Mouse (Mus musculus): Measurements from ENCODE around the gene Slc27a2. TPM values are rescaled to one million over a fixed set of nuclear protein-coding genes. Genes with fewer than 3 reads are reported as not detected.
"Not testable (repeated sequence)": the region's sequence is repeated elsewhere in the genome, so short reads cannot be mapped to it uniquely, and the experiment has no call there.

The Slc27a2 gene
- polyA plus RNA-seq, 1 experiment: 9.4 TPM

DNA sequence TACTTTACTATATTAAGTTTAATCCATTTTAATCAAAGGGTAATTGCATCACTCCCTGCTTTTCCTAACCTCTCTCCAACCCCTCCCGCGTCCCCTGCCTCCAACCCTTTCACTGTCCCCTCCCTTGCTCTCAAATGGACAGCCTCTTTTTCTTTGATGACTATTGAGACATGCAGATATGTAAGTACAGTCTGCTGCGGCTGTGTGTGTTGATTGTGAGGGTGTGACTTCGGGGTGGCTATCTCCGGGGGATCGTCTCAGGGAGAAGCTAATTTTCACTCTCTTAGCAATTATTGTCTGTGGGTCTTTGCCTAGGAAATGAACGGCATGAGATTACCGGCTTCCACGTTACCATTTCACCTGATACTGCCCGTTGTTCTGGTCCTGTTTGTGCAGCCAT lies 30.7 kb upstream of the Slc27a2 start:
- DNase-seq: no peak
- TF ChIP-seq POLR2A (IDR thresholded peaks at IDR 0.05; ENCODE audit: borderline replicate concordance, insufficient read depth, low read length) (no peak), CTCF (IDR thresholded peaks at IDR 0.05; ENCODE audit: borderline replicate concordance, insufficient read depth, low read depth, low read length) (no peak)
- no peak overlapping the region for H3K27ac ChIP-seq (ENCODE audit: insufficient read depth, low read length)
- no peaks in the 10 kb centered on the region; the same call in 1 of the 2 replicates for H3K27me3 ChIP-seq (ENCODE audit: control insufficient read depth, insufficient read depth, low read length)
- no peaks in the 10 kb centered on the region for H3K4me1 ChIP-seq (ENCODE audit: control insufficient read depth, insufficient read depth, low read length)
- WGBS: 71% methylated on average over 10 of the region's 10 CpGs
- no peak overlapping the region for H3K4me3 ChIP-seq (replicated peaks; ENCODE audit: insufficient read depth, low read depth, low read length)

DNA sequence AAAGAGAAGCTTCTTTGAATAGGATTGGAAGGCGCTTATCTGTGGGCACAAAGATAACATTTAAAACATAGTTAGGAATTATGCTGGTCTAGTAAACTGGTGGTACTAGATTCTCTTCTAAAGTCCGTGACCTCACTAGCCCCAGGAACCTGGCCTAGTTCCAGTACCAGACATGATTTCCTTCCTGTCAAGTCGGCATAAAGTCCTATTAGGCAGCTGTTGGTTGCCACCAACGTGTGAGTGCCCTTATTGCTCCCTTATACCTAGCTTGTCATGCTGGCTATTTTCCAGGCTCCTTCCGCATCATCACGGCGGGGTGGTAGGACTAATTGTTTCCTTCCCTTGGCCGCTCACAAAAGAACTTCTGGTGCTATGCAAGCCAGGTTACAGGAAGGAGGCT lies 30.2 kb upstream of the Slc27a2 start:
- Histone ChIP-seq H3K27me3 (ENCODE audit: control insufficient read depth, insufficient read depth, low read length) (no peaks in the 10 kb centered on the region; the same call in 1 of the 2 replicates), H3K4me3 (replicated peaks; ENCODE audit: insufficient read depth, low read depth, low read length) (no peak overlapping the region), H3K4me1 (ENCODE audit: control insufficient read depth, insufficient read depth, low read length) (no peaks in the 10 kb centered on the region), H3K27ac (ENCODE audit: insufficient read depth, low read length) (no peak overlapping the region)
- WGBS: 22% methylated on average over 8 of the region's 8 CpGs
- TF ChIP-seq POLR2A (IDR thresholded peaks at IDR 0.05; ENCODE audit: borderline replicate concordance, insufficient read depth, low read length) (no peak), CTCF (IDR thresholded peaks at IDR 0.05; ENCODE audit: borderline replicate concordance, insufficient read depth, low read depth, low read length) (no peak)
- DNase-seq: no peak

DNA sequence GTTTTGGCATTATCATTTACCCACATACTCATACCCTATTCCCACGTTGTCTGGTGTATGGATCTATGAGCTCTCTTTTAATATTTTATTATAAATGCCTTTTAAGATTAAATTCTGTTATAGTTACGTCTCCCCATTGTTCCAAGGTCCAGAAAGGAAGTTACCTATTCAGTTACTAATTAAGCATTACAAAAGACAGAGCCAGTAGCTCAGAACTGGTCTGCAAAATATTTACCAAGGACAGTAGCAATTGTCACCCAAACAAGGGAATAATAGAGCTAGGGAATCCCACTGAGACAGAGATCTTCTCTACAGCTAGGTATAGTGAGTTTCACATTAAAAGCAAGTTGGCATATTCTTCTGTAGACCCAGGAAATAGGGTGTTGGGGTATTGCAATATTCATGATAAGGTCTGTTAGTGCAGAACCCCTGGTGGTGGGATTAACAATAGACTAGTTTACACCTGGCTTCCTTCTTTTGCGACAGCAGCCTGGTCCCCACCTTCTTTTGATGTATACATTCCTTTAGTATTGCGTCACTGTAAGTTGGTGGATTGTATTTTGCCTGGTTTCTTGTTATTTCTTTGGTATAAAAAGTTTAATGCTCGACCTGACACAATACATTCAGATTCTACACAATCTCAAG lies 29.0 kb upstream of the Slc27a2 start:
- H3K4me1 ChIP-seq (ENCODE audit: control insufficient read depth, insufficient read depth, low read length); H3K4me3 ChIP-seq (replicated peaks; ENCODE audit: insufficient read depth, low read depth, low read length); H3K27ac ChIP-seq (ENCODE audit: insufficient read depth, low read length); DNase-seq; H3K27me3 ChIP-seq (ENCODE audit: control insufficient read depth, insufficient read depth, low read length): not testable (repeated sequence)
- 79% methylated on average over 5 of the region's 5 CpGs for WGBS

DNA sequence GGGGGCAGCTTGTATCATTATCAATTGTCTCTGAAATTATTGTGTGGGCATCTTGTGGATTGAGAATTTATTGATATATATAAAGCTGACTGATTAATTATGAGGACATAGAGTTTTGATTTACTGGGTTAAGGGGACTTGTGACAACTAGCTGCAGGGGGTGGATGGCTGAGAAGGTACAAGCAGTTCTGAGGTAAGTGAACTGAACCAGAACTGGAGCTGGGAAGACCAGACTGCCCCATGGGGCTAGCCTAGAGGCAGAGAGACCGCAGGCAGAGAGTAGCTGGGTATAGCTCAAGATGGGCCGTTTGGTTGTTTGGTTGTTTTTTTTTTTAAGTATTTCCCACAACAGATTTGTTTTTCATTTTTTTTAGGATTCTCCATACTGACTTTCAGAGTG lies 27.9 kb upstream of the Slc27a2 start:
- Histone ChIP-seq H3K27me3 (ENCODE audit: control insufficient read depth, insufficient read depth, low read length) (no peaks in the 10 kb centered on the region), H3K27ac (ENCODE audit: insufficient read depth, low read length) (no peak overlapping the region), H3K4me1 (ENCODE audit: control insufficient read depth, insufficient read depth, low read length) (no peaks in the 10 kb centered on the region), H3K4me3 (replicated peaks; ENCODE audit: insufficient read depth, low read depth, low read length) (no peak overlapping the region)
- 79% methylated on average over 2 of the region's 2 CpGs for WGBS
- no peak for TF ChIP-seq CTCF (IDR thresholded peaks at IDR 0.05; ENCODE audit: borderline replicate concordance, insufficient read depth, low read depth, low read length)
- no peak for TF ChIP-seq POLR2A (IDR thresholded peaks at IDR 0.05; ENCODE audit: borderline replicate concordance, insufficient read depth, low read length)
- DNase-seq: no peak

DNA sequence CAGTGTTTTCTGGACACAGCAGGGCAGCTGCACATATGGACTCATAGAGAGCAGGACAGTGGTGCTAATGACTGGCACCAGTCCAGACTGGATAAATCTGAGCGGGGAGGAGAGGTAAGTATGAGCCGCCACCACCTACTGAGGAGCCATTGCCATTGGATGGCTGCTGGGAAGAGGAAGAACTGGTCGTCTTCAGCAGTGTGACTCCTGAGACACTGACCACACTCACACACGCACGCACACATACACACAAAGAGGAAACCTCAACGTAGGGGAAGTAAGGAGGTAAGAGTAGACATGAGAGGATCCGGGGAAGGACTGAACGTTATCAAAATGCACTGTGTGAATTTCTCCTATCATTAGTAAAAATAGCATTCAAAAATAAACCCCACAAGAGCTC lies 24.7 kb upstream of the Slc27a2 start:
- Histone ChIP-seq H3K4me3 (replicated peaks; ENCODE audit: insufficient read depth, low read depth, low read length) (no peak overlapping the region), H3K27ac (ENCODE audit: insufficient read depth, low read length) (no peak overlapping the region), H3K4me1 (ENCODE audit: control insufficient read depth, insufficient read depth, low read length) (no peaks in the 10 kb centered on the region), H3K27me3 (ENCODE audit: control insufficient read depth, insufficient read depth, low read length) (no peaks in the 10 kb centered on the region)
- 79% methylated on average over 8 of the region's 8 CpGs for WGBS
- TF ChIP-seq CTCF (IDR thresholded peaks at IDR 0.05; ENCODE audit: borderline replicate concordance, insufficient read depth, low read depth, low read length): no peak
- no peak for TF ChIP-seq POLR2A (IDR thresholded peaks at IDR 0.05; ENCODE audit: borderline replicate concordance, insufficient read depth, low read length)
- no peak for DNase-seq

DNA sequence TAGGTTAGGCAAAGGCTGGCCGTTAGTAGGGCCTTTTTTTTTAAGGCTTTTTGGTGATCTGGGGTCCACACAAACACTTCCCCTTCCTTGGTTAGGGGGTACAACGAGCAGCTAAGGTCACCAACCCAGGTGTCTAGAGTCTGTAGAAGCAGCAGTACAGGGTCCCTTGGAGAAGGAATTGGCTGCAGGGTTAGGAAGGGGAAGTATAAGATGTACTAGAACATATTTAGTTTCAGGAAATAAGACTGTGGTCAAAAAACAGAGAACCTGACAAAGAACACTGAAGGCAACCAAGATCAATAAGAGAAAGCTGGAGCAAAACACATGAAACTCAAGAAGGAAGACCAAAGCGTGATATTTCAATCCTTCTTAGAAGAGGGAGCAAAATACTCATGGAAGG lies 21.6 kb upstream of the Slc27a2 start:
- DNase-seq: no peak
- WGBS: 81% methylated on average over 3 of the region's 3 CpGs
- Histone ChIP-seq H3K27ac (ENCODE audit: insufficient read depth, low read length) (no peak overlapping the region), H3K4me3 (replicated peaks; ENCODE audit: insufficient read depth, low read depth, low read length) (no peak overlapping the region), H3K27me3 (ENCODE audit: control insufficient read depth, insufficient read depth, low read length) (no peaks in the 10 kb centered on the region), H3K4me1 (ENCODE audit: control insufficient read depth, insufficient read depth, low read length) (no peaks in the 10 kb centered on the region)
- no peak for TF ChIP-seq POLR2A (IDR thresholded peaks at IDR 0.05; ENCODE audit: borderline replicate concordance, insufficient read depth, low read length)

DNA sequence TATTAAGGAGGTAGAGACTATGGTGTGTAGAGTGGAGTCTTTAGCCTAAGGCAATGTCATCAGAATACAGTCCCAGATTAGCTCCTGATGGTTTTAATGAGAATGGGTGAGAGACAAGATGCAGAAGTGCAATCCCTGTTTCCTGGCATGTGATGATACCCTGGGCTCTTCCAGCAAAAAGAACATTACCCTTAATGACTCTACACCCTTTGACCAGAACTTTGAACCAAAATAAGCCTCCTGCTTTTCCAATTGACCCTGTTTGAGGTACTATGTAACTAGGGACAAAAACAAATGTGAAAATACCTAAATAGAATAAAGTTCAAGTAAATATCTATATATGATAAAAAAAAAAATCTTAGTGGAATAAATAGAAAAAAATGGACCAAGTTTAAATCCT lies 14.6 kb upstream of the Slc27a2 start:
- Histone ChIP-seq H3K27me3 (ENCODE audit: control insufficient read depth, insufficient read depth, low read length) (no peaks in the 10 kb centered on the region), H3K4me1 (ENCODE audit: control insufficient read depth, insufficient read depth, low read length) (no peaks in the 10 kb centered on the region), H3K27ac (ENCODE audit: insufficient read depth, low read length) (no peak overlapping the region), H3K4me3 (replicated peaks; ENCODE audit: insufficient read depth, low read depth, low read length) (no peak overlapping the region)
- TF ChIP-seq POLR2A (IDR thresholded peaks at IDR 0.05; ENCODE audit: borderline replicate concordance, insufficient read depth, low read length) (no peak), CTCF (IDR thresholded peaks at IDR 0.05; ENCODE audit: borderline replicate concordance, insufficient read depth, low read depth, low read length) (no peak)
- DNase-seq: no peak

DNA sequence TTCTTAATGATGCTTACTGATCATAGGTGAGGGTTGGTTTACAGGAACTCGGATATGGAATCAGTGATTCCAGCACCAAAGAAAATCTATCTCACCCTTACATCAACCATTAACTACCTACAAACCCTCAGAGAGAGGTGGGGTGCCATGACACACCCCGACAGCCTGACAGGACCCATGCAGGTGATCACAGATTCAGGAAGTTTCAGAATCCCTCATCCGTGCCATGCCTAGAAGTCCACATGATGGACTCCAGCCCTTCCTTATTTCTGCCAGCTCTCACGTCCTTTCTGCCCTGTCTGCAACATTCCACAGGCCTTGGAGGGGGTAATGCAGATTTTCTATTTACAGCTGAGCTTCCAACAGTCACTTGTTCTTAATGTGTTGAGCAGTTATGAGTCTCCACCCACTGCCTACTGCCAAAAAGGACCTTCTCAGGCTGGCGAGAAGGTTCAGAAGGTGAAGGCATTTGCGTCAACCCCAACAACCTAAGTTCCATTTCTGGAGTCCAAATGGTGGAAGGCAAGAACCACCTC lies 11.7 kb upstream of the Slc27a2 start:
- TF ChIP-seq CTCF (IDR thresholded peaks at IDR 0.05; ENCODE audit: borderline replicate concordance, insufficient read depth, low read depth, low read length): no peak
- WGBS: 80% methylated on average over 6 of the region's 6 CpGs
- H3K4me1 ChIP-seq (ENCODE audit: control insufficient read depth, insufficient read depth, low read length): no peaks in the 10 kb centered on the region
- DNase-seq: no peak
- H3K4me3 ChIP-seq (replicated peaks; ENCODE audit: insufficient read depth, low read depth, low read length): no peak overlapping the region
- no peaks in the 10 kb centered on the region for H3K27me3 ChIP-seq (ENCODE audit: control insufficient read depth, insufficient read depth, low read length)
- no peak overlapping the region for H3K27ac ChIP-seq (ENCODE audit: insufficient read depth, low read length)
